Mouse (Mus musculus): ENCODE measurements at regions not wholly inside any gene's neighbourhood (a gene's known extent, or its start where the extent isn't known, plus 50 kb on each side); places are given as distances from the start of the nearest gene placed in this dataset.

- no peak for TF ChIP-seq CHD2 (IDR thresholded peaks at IDR 0.05; ENCODE audit: low read depth, low read length)
- no peak for TF ChIP-seq ZC3H11A (IDR thresholded peaks at IDR 0.05; ENCODE audit: borderline replicate concordance, low read depth, low read length)
- TF ChIP-seq HCFC1 (IDR thresholded peaks at IDR 0.05; ENCODE audit: borderline replicate concordance, insufficient read depth, low read length): no peak
- no peak for TF ChIP-seq ZNF384 (IDR thresholded peaks at IDR 0.05; ENCODE audit: low read depth, low read length)
Measured at GRCm38 (mm10) chr14:53875736-53876135, 378.2 kb downstream of the Dad1 start.

All from ES-E14 (cell line).